Mouse (Mus musculus): ENCODE measurements at regions not wholly inside any gene's neighbourhood (a gene's known extent, or its start where the extent isn't known, plus 50 kb on each side); places are given as distances from the start of the nearest gene placed in this dataset.

DNA sequence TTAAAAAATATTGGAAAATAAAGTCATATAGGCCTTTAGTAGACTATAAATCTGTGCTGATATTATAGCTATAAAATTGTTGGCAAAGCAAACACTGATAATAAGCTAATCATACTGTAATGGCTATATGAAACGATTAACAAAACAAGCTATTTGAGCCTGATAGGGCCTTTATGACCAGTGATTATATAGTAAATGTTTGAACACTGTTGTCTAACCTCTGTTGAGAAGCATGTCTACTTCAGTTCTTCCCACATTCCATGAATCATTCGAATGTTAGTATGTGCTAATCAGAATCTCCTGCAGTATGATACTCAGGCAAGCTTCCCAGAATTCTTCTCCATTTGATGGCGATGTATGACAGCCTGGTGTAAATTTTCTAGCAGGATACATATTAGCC is 129.6 kb upstream of the Gnai1 start:
- Histone ChIP-seq H3K9me3 (replicated peaks; ENCODE audit: insufficient read depth, low read length) (no peaks in the 10 kb centered on the region), H3K36me3 (ENCODE audit: control insufficient read depth in 1 of 2, insufficient read depth in 2 of 2, low read length in 2 of 2) (no peaks in the 10 kb centered on the region), H3K27me3 (ENCODE audit: control insufficient read depth in 1 of 2, insufficient read depth in 2 of 2, low read length in 2 of 2) (no peaks in the 10 kb centered on the region), H3K4me3 (ENCODE audit: control insufficient read depth in 1 of 2, insufficient read depth in 1 of 2, low read depth in 2 of 2, low read length in 2 of 2) (no peak overlapping the region), H3K9ac (ENCODE audit: control insufficient read depth, low read depth, low read length, poor library complexity, severe bottlenecking) (no peak overlapping the region), H3K27ac (ENCODE audit: control insufficient read depth, low read depth, low read length) (no peak overlapping the region), H3K4me1 (ENCODE audit: control insufficient read depth in 1 of 2, insufficient read depth in 2 of 2, low read length in 2 of 2) (no peaks in the 10 kb centered on the region), H3K79me2 (ENCODE audit: control insufficient read depth, insufficient read depth, low read length, poor library complexity) (no peaks in the 10 kb centered on the region)
- no peak for DNase-seq (ENCODE audit: low read depth, low spot score)
- TF ChIP-seq UBTF (IDR thresholded peaks at IDR 0.05; ENCODE audit: borderline replicate concordance, insufficient read depth, low read depth, low read length) (no peak), SMC3 (IDR thresholded peaks at IDR 0.05; ENCODE audit: low read depth, low read length) (no peak), MXI1 (IDR thresholded peaks at IDR 0.05; ENCODE audit: low read depth, low read length) (no peak), ZMIZ1 (IDR thresholded peaks at IDR 0.05; ENCODE audit: low read depth, low read length) (no peak), GABPA (IDR thresholded peaks at IDR 0.05; ENCODE audit: low read depth, low read length) (no peak), NRF1 (IDR thresholded peaks at IDR 0.05; ENCODE audit: insufficient read depth, low read depth, low read length, poor library complexity, severe bottlenecking) (no peak), GATA1 (IDR thresholded peaks at IDR 0.05; ENCODE audit: low read depth, low read length) (no peak), MEF2A (IDR thresholded peaks at IDR 0.05; ENCODE audit: extremely low read depth, insufficient replicate concordance, low read depth, low read length, poor library complexity, severe bottlenecking) (no peak), MYC (IDR thresholded peaks at IDR 0.05; ENCODE audit: low read depth, low read length) (no peak), TBP (IDR thresholded peaks at IDR 0.05; ENCODE audit: low read depth, low read length) (no peak), MAFK (IDR thresholded peaks at IDR 0.05; ENCODE audit: borderline replicate concordance, low read depth, low read length) (no peak), TAL1 (IDR thresholded peaks at IDR 0.05; ENCODE audit: low read length) (no peak), KAT2A (conservative IDR thresholded peaks at IDR 0.05; ENCODE audit: low read depth, low read length) (no peak), E2F4 (IDR thresholded peaks at IDR 0.05; ENCODE audit: borderline replicate concordance, low read depth, low read length) (no peak), ELF1 (IDR thresholded peaks at IDR 0.05; ENCODE audit: low read depth, low read length) (no peak), USF2 (IDR thresholded peaks at IDR 0.05; ENCODE audit: borderline replicate concordance in 1 of 2, insufficient read depth in 1 of 2, low read depth in 1 of 2, low read length in 2 of 2) (no peak), NELFE (IDR thresholded peaks at IDR 0.05; ENCODE audit: low read depth, low read length) (no peak), CHD1 (IDR thresholded peaks at IDR 0.05; ENCODE audit: low read depth, low read length) (no peak), ZC3H11A (IDR thresholded peaks at IDR 0.05; ENCODE audit: low read depth, low read length) (no peak)

DNA sequence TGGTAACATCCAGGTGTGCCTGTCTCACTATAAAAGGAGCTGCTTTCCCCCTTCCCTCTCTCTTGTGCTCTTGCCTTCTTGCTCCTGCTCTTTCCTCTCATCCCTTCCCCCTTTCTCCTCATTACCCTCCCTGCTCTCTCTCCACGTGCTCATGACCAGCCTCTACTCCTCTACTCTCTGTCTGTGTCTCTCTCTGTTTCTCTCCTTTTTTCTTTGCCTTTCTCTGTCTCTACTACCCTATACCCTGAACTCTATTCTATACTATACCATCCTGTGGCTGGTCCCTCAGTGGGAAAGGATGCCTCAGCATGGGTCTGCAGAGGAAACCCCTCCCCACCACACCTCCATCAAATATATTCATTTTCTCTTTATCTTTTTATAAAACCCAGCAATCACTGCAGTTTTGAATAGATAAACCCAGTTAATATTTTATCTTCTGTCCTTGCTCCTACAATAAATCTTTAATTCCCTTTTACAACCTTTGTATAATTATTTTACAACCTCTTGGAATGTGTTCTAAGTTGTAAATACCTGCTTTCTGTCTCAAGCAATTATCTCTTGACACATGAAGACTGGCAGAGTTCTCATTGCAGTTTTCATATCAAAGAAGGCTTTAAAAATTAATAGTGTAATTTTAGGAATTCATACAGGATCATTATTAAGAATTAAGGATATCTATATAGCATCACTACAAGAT is 127.1 kb upstream of the Gnai1 start:
- no peaks in the 10 kb centered on the region for H3K9me3 ChIP-seq (replicated peaks; ENCODE audit: insufficient read depth, low read length)
- DNase-seq (ENCODE audit: low read depth, low spot score): no peak
- no peaks in the 10 kb centered on the region for H3K4me1 ChIP-seq (ENCODE audit: control insufficient read depth in 1 of 2, insufficient read depth in 2 of 2, low read length in 2 of 2)
- TF ChIP-seq GATA1 (IDR thresholded peaks at IDR 0.05; ENCODE audit: low read depth, low read length) (no peak), JUND (IDR thresholded peaks at IDR 0.05; ENCODE audit: low read depth, low read length) (no peak), SMC3 (IDR thresholded peaks at IDR 0.05; ENCODE audit: low read depth, low read length) (no peak), POLR2AphosphoS2 (IDR thresholded peaks at IDR 0.05; ENCODE audit: low read length) (no peak), ETS1 (IDR thresholded peaks at IDR 0.05; ENCODE audit: low read depth, low read length) (no peak)
- no peaks in the 10 kb centered on the region for H3K36me3 ChIP-seq (ENCODE audit: control insufficient read depth in 1 of 2, insufficient read depth in 2 of 2, low read length in 2 of 2)
- no peak overlapping the region for H3K27ac ChIP-seq (ENCODE audit: control insufficient read depth, low read depth, low read length)
- H3K27me3 ChIP-seq (ENCODE audit: control insufficient read depth in 1 of 2, insufficient read depth in 2 of 2, low read length in 2 of 2): no peaks in the 10 kb centered on the region
- H3K9ac ChIP-seq (ENCODE audit: control insufficient read depth, low read depth, low read length, poor library complexity, severe bottlenecking): no peak overlapping the region
- H3K79me2 ChIP-seq (ENCODE audit: control insufficient read depth, insufficient read depth, low read length, poor library complexity): no peaks in the 10 kb centered on the region
- H3K4me3 ChIP-seq (ENCODE audit: control insufficient read depth in 1 of 2, insufficient read depth in 1 of 2, low read depth in 2 of 2, low read length in 2 of 2): no peak overlapping the region
